Mouse (Mus musculus): Measurements from ENCODE around the gene Ggta1.

DNA sequence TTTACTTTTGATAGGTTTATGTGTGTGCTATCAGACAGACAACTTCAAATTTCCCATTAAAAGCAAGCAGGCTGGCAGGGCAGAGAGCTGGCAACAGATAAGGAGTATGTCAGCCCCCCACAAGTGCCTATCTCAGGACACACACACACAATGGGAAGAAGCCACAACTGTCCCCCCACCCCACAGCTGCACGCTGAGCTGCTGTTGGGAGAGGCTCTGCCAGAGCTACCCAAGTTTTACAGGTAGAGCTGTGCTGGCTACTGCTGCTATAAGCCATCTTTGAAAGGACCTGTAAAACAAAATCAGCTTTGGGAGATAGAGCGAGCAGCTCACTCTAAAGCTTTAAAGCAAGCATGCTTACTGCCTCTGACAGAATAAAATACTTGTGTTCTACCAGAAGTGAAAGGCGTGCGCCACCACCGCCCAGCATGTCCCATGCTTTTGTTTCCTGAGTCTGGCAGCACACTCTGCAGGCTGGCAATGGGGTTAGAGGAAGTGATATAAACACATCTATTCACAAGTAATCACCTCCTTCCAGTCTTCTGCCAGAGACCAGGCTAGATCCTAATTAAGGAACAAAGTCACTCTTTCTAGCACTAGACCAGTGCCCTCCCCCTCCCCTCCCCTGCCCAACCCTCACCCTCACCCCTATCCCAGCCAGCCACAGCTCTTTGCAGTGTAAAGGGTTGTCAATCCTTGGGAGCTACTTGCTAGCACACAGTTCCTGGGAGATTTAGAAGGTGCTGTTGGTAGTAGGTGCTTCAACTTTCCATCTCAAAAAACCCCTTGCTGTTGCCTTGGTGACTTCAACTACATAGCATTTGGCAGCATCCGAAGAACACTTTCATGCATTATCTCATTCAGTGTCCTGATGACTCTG lies 43.5 kb upstream of the Ggta1 start:
- TF ChIP-seq CTCF (IDR thresholded peaks at IDR 0.05; ENCODE audit: extremely low read depth, insufficient read length, insufficient replicate concordance, low read depth, low read length) (no peak), POLR2A (IDR thresholded peaks at IDR 0.05; ENCODE audit: low read depth, low read length) (no peak)

Data from small intestine, adult 2 months (tissue).